Mouse (Mus musculus): ENCODE data around the gene Aatk. TPM values are rescaled to one million over a fixed set of nuclear protein-coding genes. Genes with fewer than 3 reads are reported as not detected.

Aatk gene
- polyA plus RNA-seq, 1 experiment from 2014 or later, result 1.9 TPM

DNA sequence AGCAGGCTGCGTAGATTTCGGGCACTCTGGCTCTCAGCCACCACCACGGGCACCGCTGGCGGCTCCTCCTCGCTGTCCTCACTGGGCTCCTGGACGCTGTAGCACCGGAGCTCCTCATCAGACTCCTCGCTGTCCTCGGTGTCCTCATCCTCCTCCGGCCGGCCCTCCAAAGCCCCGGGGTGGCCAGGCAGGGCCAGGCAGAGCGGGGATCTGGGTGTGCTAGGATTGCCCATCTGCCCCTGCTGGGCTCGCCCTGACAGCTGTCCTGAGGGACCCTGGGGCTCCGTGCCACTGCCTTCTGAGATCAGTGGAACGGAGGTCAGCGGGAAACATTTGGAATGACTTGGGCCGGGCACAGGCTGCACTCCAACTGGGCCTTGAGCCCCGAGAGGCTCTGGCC lies 37.0 kb downstream of the Aatk start:
- no peak overlapping the region for H3K9ac ChIP-seq (ENCODE audit: low read depth, low read length)
- H3K4me2 ChIP-seq (replicated peaks; ENCODE audit: low read depth, low read length), result no peak overlapping the region
- H3K27ac ChIP-seq (ENCODE audit: low read depth, low read length), result no peak overlapping the region
- H3K36me3 ChIP-seq (ENCODE audit: control insufficient read depth, insufficient read depth, low read length), result no peaks in the 10 kb centered on the region
- H3K4me1 ChIP-seq (ENCODE audit: control insufficient read depth, insufficient read depth, low read length), result 0 out of 2 replicates have a peak, but pooled peaks cover 7% of the 10 kb centered on the region
- ATAC-seq (ENCODE audit: low FRiP score, low TSS enrichment), result no peak
- H3K9me3 ChIP-seq (ENCODE audit: control insufficient read depth, low read length), result no peaks in the 10 kb centered on the region
- no peak overlapping the region for H3K4me3 ChIP-seq (ENCODE audit: low read length)
- peaks cover 11% of the 10 kb centered on the region; the same call in 1 of the 2 replicates for H3K27me3 ChIP-seq (ENCODE audit: control insufficient read depth, insufficient read depth, low read length)
- WGBS, result 79% methylated on average over 20 of the region's 20 CpGs

- no peak for ATAC-seq (ENCODE audit: low FRiP score, low TSS enrichment)
- no peak overlapping the region for H3K4me2 ChIP-seq (replicated peaks; ENCODE audit: low read depth, low read length)
- 0 out of 2 replicates have a peak, but pooled peaks cover 7% of the 10 kb centered on the region for H3K4me1 ChIP-seq (ENCODE audit: control insufficient read depth, insufficient read depth, low read length)
- H3K36me3 ChIP-seq (ENCODE audit: control insufficient read depth, insufficient read depth, low read length), result no peaks in the 10 kb centered on the region
- H3K27ac ChIP-seq (ENCODE audit: low read depth, low read length), result no peak overlapping the region
- no peak overlapping the region for H3K9ac ChIP-seq (ENCODE audit: low read depth, low read length)
- peaks cover 11% of the 10 kb centered on the region; the same call in 1 of the 2 replicates for H3K27me3 ChIP-seq (ENCODE audit: control insufficient read depth, insufficient read depth, low read length)
- no peaks in the 10 kb centered on the region for H3K9me3 ChIP-seq (ENCODE audit: control insufficient read depth, low read length)
- 85% methylated on average over 8 of the region's 8 CpGs for WGBS
- H3K4me3 ChIP-seq (ENCODE audit: low read length), result no peak overlapping the region
These were observed 38.0 kb downstream of the Aatk start for GRCm38 (mm10) chr11:120008956-120009355.

- H3K36me3 ChIP-seq (ENCODE audit: control insufficient read depth, insufficient read depth, low read length), result no peaks in the 10 kb centered on the region
- H3K4me3 ChIP-seq (ENCODE audit: low read length), result no peak overlapping the region
- ATAC-seq (ENCODE audit: low FRiP score, low TSS enrichment), result no peak
- H3K4me2 ChIP-seq (replicated peaks; ENCODE audit: low read depth, low read length), result no peak overlapping the region
- H3K9ac ChIP-seq (ENCODE audit: low read depth, low read length), result no peak overlapping the region
- 91% methylated on average over 1 of the region's 1 CpGs for WGBS
- H3K27me3 ChIP-seq (ENCODE audit: control insufficient read depth, insufficient read depth, low read length), result peaks cover 11% of the 10 kb centered on the region; the same call in 1 of the 2 replicates
- no peaks in the 10 kb centered on the region for H3K9me3 ChIP-seq (ENCODE audit: control insufficient read depth, low read length)
- no peak overlapping the region for H3K27ac ChIP-seq (ENCODE audit: low read depth, low read length)
- 0 out of 2 replicates have a peak, but pooled peaks cover 7% of the 10 kb centered on the region for H3K4me1 ChIP-seq (ENCODE audit: control insufficient read depth, insufficient read depth, low read length)
These were observed 38.5 kb downstream of the Aatk start for GRCm38 (mm10) chr11:120008501-120008900.

GRCm38 (mm10) chr11:120007496-120008080 lies 39.4 kb downstream of the Aatk start:
- H3K9ac ChIP-seq (ENCODE audit: low read depth, low read length), result no peak overlapping the region
- H3K36me3 ChIP-seq (ENCODE audit: control insufficient read depth, insufficient read depth, low read length), result no peaks in the 10 kb centered on the region
- ATAC-seq (ENCODE audit: low FRiP score, low TSS enrichment), result no peak
- H3K27me3 ChIP-seq (ENCODE audit: control insufficient read depth, insufficient read depth, low read length), result peaks cover 9% of the 10 kb centered on the region; the same call in 1 of the 2 replicates
- no peaks in the 10 kb centered on the region for H3K9me3 ChIP-seq (ENCODE audit: control insufficient read depth, low read length)
- 0 out of 2 replicates have a peak, but pooled peaks cover 7% of the 10 kb centered on the region for H3K4me1 ChIP-seq (ENCODE audit: control insufficient read depth, insufficient read depth, low read length)
- 46% methylated on average over 4 of the region's 4 CpGs for WGBS
- no peak overlapping the region for H3K27ac ChIP-seq (ENCODE audit: low read depth, low read length)
- no peak overlapping the region for H3K4me2 ChIP-seq (replicated peaks; ENCODE audit: low read depth, low read length)
- H3K4me3 ChIP-seq (ENCODE audit: low read length), result no peak overlapping the region

GRCm38 (mm10) chr11:120005434-120006317 lies 41.3 kb downstream of the Aatk start:
- H3K36me3 ChIP-seq (ENCODE audit: control insufficient read depth, insufficient read depth, low read length), result no peaks in the 10 kb centered on the region
- no peak for ATAC-seq (ENCODE audit: low FRiP score, low TSS enrichment)
- H3K9ac ChIP-seq (ENCODE audit: low read depth, low read length), result no peak overlapping the region
- H3K27ac ChIP-seq (ENCODE audit: low read depth, low read length), result no peak overlapping the region
- no peak overlapping the region for H3K4me2 ChIP-seq (replicated peaks; ENCODE audit: low read depth, low read length)
- no peak overlapping the region for H3K4me3 ChIP-seq (ENCODE audit: low read length)
- H3K27me3 ChIP-seq (ENCODE audit: control insufficient read depth, insufficient read depth, low read length), result no peaks in the 10 kb centered on the region
- H3K9me3 ChIP-seq (ENCODE audit: control insufficient read depth, low read length), result no peaks in the 10 kb centered on the region
- 87% methylated on average over 18 of the region's 18 CpGs for WGBS
- H3K4me1 ChIP-seq (ENCODE audit: control insufficient read depth, insufficient read depth, low read length), result no peaks in the 10 kb centered on the region

GRCm38 (mm10) chr11:120002634-120003220 lies 44.2 kb downstream of the Aatk start:
- Histone ChIP-seq H3K36me3 (ENCODE audit: control insufficient read depth, insufficient read depth, low read length) (peaks cover 8% of the 10 kb centered on the region), H3K9ac (ENCODE audit: low read depth, low read length) (no peak overlapping the region), H3K9me3 (ENCODE audit: control insufficient read depth, low read length) (no peaks in the 10 kb centered on the region), H3K4me1 (ENCODE audit: control insufficient read depth, insufficient read depth, low read length) (no peaks in the 10 kb centered on the region), H3K4me3 (ENCODE audit: low read length) (no peak overlapping the region), H3K27ac (ENCODE audit: low read depth, low read length) (no peak overlapping the region), H3K4me2 (replicated peaks; ENCODE audit: low read depth, low read length) (no peak overlapping the region), H3K27me3 (ENCODE audit: control insufficient read depth, insufficient read depth, low read length) (no peaks in the 10 kb centered on the region)
- WGBS, result 89% methylated on average over 7 of the region's 7 CpGs
- no peak for ATAC-seq (ENCODE audit: low FRiP score, low TSS enrichment)

- ATAC-seq (ENCODE audit: low FRiP score, low TSS enrichment), result no peak
- Histone ChIP-seq H3K4me1 (ENCODE audit: control insufficient read depth, insufficient read depth, low read length) (no peaks in the 10 kb centered on the region), H3K9me3 (ENCODE audit: control insufficient read depth, low read length) (no peaks in the 10 kb centered on the region), H3K27me3 (ENCODE audit: control insufficient read depth, insufficient read depth, low read length) (no peaks in the 10 kb centered on the region), H3K9ac (ENCODE audit: low read depth, low read length) (no peak overlapping the region), H3K36me3 (ENCODE audit: control insufficient read depth, insufficient read depth, low read length) (peaks cover 14% of the 10 kb centered on the region), H3K4me2 (replicated peaks; ENCODE audit: low read depth, low read length) (no peak overlapping the region), H3K27ac (ENCODE audit: low read depth, low read length) (no peak overlapping the region), H3K4me3 (ENCODE audit: low read length) (no peak overlapping the region)
- 87% methylated on average over 5 of the region's 5 CpGs for WGBS
These were observed 44.9 kb downstream of the Aatk start for GRCm38 (mm10) chr11:120002041-120002440.

GRCm38 (mm10) chr11:119997351-119997750 lies 49.6 kb downstream of the Aatk start:
- 89% methylated on average over 16 of the region's 16 CpGs for whole genome bisulfite sequencing
- H3K4me3 ChIP-seq (ENCODE audit: low read length), result no peak overlapping the region
- H3K9me3 ChIP-seq (ENCODE audit: control insufficient read depth, low read length), result no peaks in the 10 kb centered on the region
- ATAC-seq (ENCODE audit: low FRiP score, low TSS enrichment), result no peak
- H3K4me2 ChIP-seq (replicated peaks; ENCODE audit: low read depth, low read length), result no peak overlapping the region
- H3K27me3 ChIP-seq (ENCODE audit: control insufficient read depth, insufficient read depth, low read length), result no peaks in the 10 kb centered on the region
- no peak overlapping the region for H3K9ac ChIP-seq (ENCODE audit: low read depth, low read length)
- no peak overlapping the region for H3K27ac ChIP-seq (ENCODE audit: low read depth, low read length)
- H3K4me1 ChIP-seq (ENCODE audit: control insufficient read depth, insufficient read depth, low read length), result no peaks in the 10 kb centered on the region
- H3K36me3 ChIP-seq (ENCODE audit: control insufficient read depth, insufficient read depth, low read length), result peaks cover 41% of the 10 kb centered on the region

- H3K4me3 ChIP-seq (ENCODE audit: low read length), result no peak overlapping the region
- H3K9ac ChIP-seq (ENCODE audit: low read depth, low read length), result no peak overlapping the region
- WGBS, result 8% methylated on average over 10 of the region's 10 CpGs
- no peak overlapping the region; the same call in 1 of the 2 replicates for H3K27ac ChIP-seq (ENCODE audit: low read depth, low read length)
- no peaks in the 10 kb centered on the region for H3K27me3 ChIP-seq (ENCODE audit: control insufficient read depth, insufficient read depth, low read length)
- peak overlapping the region; percentile 21; the same call in 1 of the 2 replicates for H3K4me2 ChIP-seq (replicated peaks; ENCODE audit: low read depth, low read length)
- H3K9me3 ChIP-seq (ENCODE audit: control insufficient read depth, low read length), result no peaks in the 10 kb centered on the region
- H3K4me1 ChIP-seq (ENCODE audit: control insufficient read depth, insufficient read depth, low read length), result peaks cover 23% of the 10 kb centered on the region
- H3K36me3 ChIP-seq (ENCODE audit: control insufficient read depth, insufficient read depth, low read length), result peaks cover 19% of the 10 kb centered on the region
- ATAC-seq (ENCODE audit: low FRiP score, low TSS enrichment), result peak; percentile 82
These were observed 55.7 kb downstream of the Aatk start for GRCm38 (mm10) chr11:119991338-119991678.
